Mouse (Mus musculus) stomach, embryonic 14.5 days (tissue): ENCODE data around the gene Smg1. TPM values are rescaled to one million over a fixed set of nuclear protein-coding genes. Genes with fewer than 3 reads are reported as not detected.
A peak's percentile ranks its signal among the peaks of the same experiment; 100 is the strongest.

Source experiments
- ATAC-seq: fragments of 200-750 bp; cut with Nextera tagmentation; 2 replicates; pipeline ENCODE4 v1.8.0; 2017; ENCODE audit warnings: low read depth, moderate TSS enrichment; ENCODE audit not compliant: insufficient number of reproducible peaks, insufficient read depth, low FRiP score
- H3K27ac ChIP-seq: fragments of 300-500 bp; sonication (generic); 2 replicates; pipeline ENCODE4 v1.5.1; 2014; ENCODE audit warnings: mild to moderate bottlenecking, low read length, moderate library complexity, mixed read lengths
- H3K27me3 ChIP-seq: fragments of 300-500 bp; sonication (generic); 2 replicates; pipeline ENCODE4 v1.6.1; 2014; ENCODE audit warnings: low read length, control low read depth, mixed read lengths; ENCODE audit not compliant: control insufficient read depth, insufficient read depth
- H3K36me3 ChIP-seq: fragments of 300-500 bp; sonication (generic); 2 replicates; pipeline ENCODE4 v1.6.1; 2014; ENCODE audit warnings: mild to moderate bottlenecking, control low read depth, low read length, moderate library complexity, mixed read lengths; ENCODE audit not compliant: control insufficient read depth, insufficient read depth
- H3K4me1 ChIP-seq: fragments of 300-500 bp; sonication (generic); 2 replicates; pipeline ENCODE4 v1.6.1; 2014; ENCODE audit warnings: low read length, control low read depth, mixed read lengths; ENCODE audit not compliant: control insufficient read depth, insufficient read depth
- H3K4me2 ChIP-seq: fragments of 300-500 bp; sonication (generic); replicated peaks from 2 replicates; pipeline ENCODE4 v1.6.1; 2014; ENCODE audit warnings: low read depth, low read length, control low read depth
- H3K4me3 ChIP-seq: fragments of 300-500 bp; sonication (generic); 2 replicates; pipeline ENCODE4 v1.5.1; 2014; ENCODE audit warnings: low read depth, low read length, control low read depth
- H3K9ac ChIP-seq: fragments of 300-500 bp; sonication (generic); replicated peaks from 2 replicates; pipeline ENCODE4 v1.6.1; 2014; ENCODE audit warnings: low read depth, mild to moderate bottlenecking, control low read depth, low read length, moderate library complexity, mixed read lengths
- H3K9me3 ChIP-seq: fragments of 300-500 bp; sonication (generic); 2 replicates; pipeline ENCODE4 v1.6.1; 2016; ENCODE audit warnings: low read depth, low read length, control low read depth; ENCODE audit not compliant: control insufficient read depth
- WGBS: fragments of 180-500 bp; shearing (Covaris S2); extraction: QIAGEN DNeasy Blood & Tissue Kit; methylation state at CpG from one replicate; pipeline ENCODE4 v1.1.7; 2014; 5-methylcytosine and 5-hydroxymethylcytosine counted together
- polyA plus RNA-seq: library from polyadenylated mRNA; unstranded; fragments of >200 nt; fragmentation: Nextera tagmentation; extraction: Ambion mirVana; gene quantifications from 2 replicates; pipeline ENCODE4 v1.2.1, GENCODE M21; 2014

Smg1 gene
- polyA plus RNA-seq, 1 experiment from 2014 or later: 41.6 TPM

- no peak for ATAC-seq
Measured at GRCm38 (mm10) chr7:118116787-118117538, 126.5 kb downstream of the Smg1 start.

GRCm38 (mm10) chr7:118115877-118116568 is 127.4 kb downstream of the Smg1 start, which contains the start of gene Rps15a:
Gene Rps15a (minus strand): TSS chr7:118116188.
- H3K4me3 ChIP-seq: peak within 1 kb of the TSS; percentile 96
- H3K9me3 ChIP-seq: no peaks in the 10 kb centered on the region
- H3K4me2 ChIP-seq: peak within 1 kb of the TSS; percentile 56
- WGBS: under 1% methylated on average over 40 of the region's 40 CpGs
- H3K36me3 ChIP-seq: peaks cover 66% of the 10 kb centered on the region
- H3K9ac ChIP-seq: peak within 1 kb of the TSS; percentile 98
- H3K27ac ChIP-seq: peak within 1 kb of the TSS; percentile 83
- ATAC-seq: peak; percentile 75
- H3K4me1 ChIP-seq: peaks cover 35% of the 10 kb centered on the region
- no peaks in the 10 kb centered on the region for H3K27me3 ChIP-seq

More at GRCm38 (mm10) chr7:118116787-118117538, 126.5 kb downstream of the Smg1 start:
- Histone ChIP-seq H3K36me3 (peaks cover 61% of the 10 kb centered on the region), H3K9ac (no peak overlapping the region), H3K4me2 (peak overlapping the region; percentile 56), H3K4me3 (peak overlapping the region; percentile 96), H3K27ac (no peak overlapping the region; the same call in 1 of the 2 replicates), H3K27me3 (no peaks in the 10 kb centered on the region), H3K9me3 (no peaks in the 10 kb centered on the region), H3K4me1 (peaks cover 27% of the 10 kb centered on the region)
- 16% methylated on average over 8 of the region's 8 CpGs for WGBS

- under 1% methylated on average over 17 of the region's 20 CpGs for WGBS
- Histone ChIP-seq H3K9me3 (no peaks in the 10 kb centered on the region), H3K27ac (peak overlapping the region; percentile 83), H3K4me3 (peak overlapping the region; percentile 96), H3K9ac (peak overlapping the region; percentile 98), H3K27me3 (no peaks in the 10 kb centered on the region), H3K4me1 (peaks cover 36% of the 10 kb centered on the region), H3K4me2 (peak overlapping the region; percentile 51), H3K36me3 (peaks cover 66% of the 10 kb centered on the region)
- ATAC-seq: no peak
Measured at GRCm38 (mm10) chr7:118115533-118115876, 128.0 kb downstream of the Smg1 start.

GRCm38 (mm10) chr7:118113541-118114297 is 129.8 kb downstream of the Smg1 start:
- H3K36me3 ChIP-seq: peaks cover 65% of the 10 kb centered on the region
- H3K27ac ChIP-seq: no peak overlapping the region
- 64% methylated on average over 5 of the region's 5 CpGs for WGBS
- peak overlapping the region; percentile 51 for H3K4me2 ChIP-seq
- H3K4me1 ChIP-seq: peaks cover 31% of the 10 kb centered on the region
- peak overlapping the region; percentile 98; the same call in 1 of the 2 replicates for H3K9ac ChIP-seq
- no peaks in the 10 kb centered on the region for H3K27me3 ChIP-seq
- no peak for ATAC-seq
- H3K4me3 ChIP-seq: peak overlapping the region; percentile 96
- no peaks in the 10 kb centered on the region for H3K9me3 ChIP-seq

- no peak overlapping the region for H3K9ac ChIP-seq
- no peaks in the 10 kb centered on the region for H3K9me3 ChIP-seq
- peaks cover 83% of the 10 kb centered on the region for H3K36me3 ChIP-seq
- H3K27me3 ChIP-seq: no peaks in the 10 kb centered on the region
- WGBS: 82% methylated on average over 3 of the region's 3 CpGs
- peak overlapping the region; percentile 15 for H3K4me2 ChIP-seq
- ATAC-seq: no peak
- no peak overlapping the region for H3K27ac ChIP-seq
- peaks cover 31% of the 10 kb centered on the region for H3K4me1 ChIP-seq
- H3K4me3 ChIP-seq: no peak overlapping the region
Measured at GRCm38 (mm10) chr7:118111128-118111527, 132.3 kb downstream of the Smg1 start.

GRCm38 (mm10) chr7:118107671-118108070 is 135.8 kb downstream of the Smg1 start:
- ATAC-seq: no peak
- H3K9me3 ChIP-seq: no peaks in the 10 kb centered on the region
- no peak overlapping the region for H3K4me3 ChIP-seq
- no peak overlapping the region for H3K27ac ChIP-seq
- no peak overlapping the region for H3K4me2 ChIP-seq
- H3K36me3 ChIP-seq: peaks cover 71% of the 10 kb centered on the region
- no peak overlapping the region for H3K9ac ChIP-seq
- peaks cover 17% of the 10 kb centered on the region; the same call in 1 of the 2 replicates for H3K4me1 ChIP-seq
- WGBS: 50% methylated on average over 1 of the region's 1 CpGs
- no peaks in the 10 kb centered on the region for H3K27me3 ChIP-seq

GRCm38 (mm10) chr7:118104458-118105052 is 138.9 kb downstream of the Smg1 start:
- ATAC-seq: no peak

More at GRCm38 (mm10) chr7:118104458-118105052, 138.9 kb downstream of the Smg1 start:
- Histone ChIP-seq H3K9me3 (no peaks in the 10 kb centered on the region), H3K4me2 (no peak overlapping the region), H3K36me3 (peaks cover 42% of the 10 kb centered on the region), H3K4me1 (no peaks in the 10 kb centered on the region), H3K27ac (no peak overlapping the region), H3K9ac (no peak overlapping the region), H3K27me3 (no peaks in the 10 kb centered on the region), H3K4me3 (no peak overlapping the region)
- WGBS: 65% methylated on average over 5 of the region's 5 CpGs
